Mouse (Mus musculus) G1E (cell line): ENCODE measurements around the gene Clec1b. TPM values are rescaled to one million over a fixed set of nuclear protein-coding genes. Genes with fewer than 3 reads are reported as not detected.

Source experiments
- ATAC-seq: 2 replicates; pipeline ENCODE4 v1.8.0; 2016; ENCODE audit warnings: mild to moderate bottlenecking; ENCODE audit not compliant: insufficient number of reproducible peaks, poor library complexity, low FRiP score, severe bottlenecking; ENCODE audit errors: extremely low read depth
- DNase-seq: peaks from one replicate; pipeline ENCODE4 v3.0.0; 2012; ENCODE audit warnings: low spot score
- H3K27me3 ChIP-seq: 2 replicates; pipeline ENCODE4 v1.6.1; 2012; ENCODE audit warnings: mild to moderate bottlenecking, low read length, inconsistent platforms; ENCODE audit not compliant: insufficient read depth
- H3K36me3 ChIP-seq: replicated peaks from 2 replicates; pipeline ENCODE3; 2012; ENCODE audit warnings: mild to moderate bottlenecking, inconsistent platforms
- H3K4me1 ChIP-seq: 2 replicates; pipeline ENCODE4 v1.6.1; 2012; ENCODE audit warnings: low read depth, low read length, inconsistent platforms, mixed read lengths; ENCODE audit not compliant: insufficient read depth
- H3K4me3 ChIP-seq: 2 replicates; pipeline ENCODE4 v1.5.1; 2012; ENCODE audit warnings: low read depth, mild to moderate bottlenecking, inconsistent platforms, low read length, moderate library complexity, mixed read lengths
- H3K9me3 ChIP-seq: replicated peaks from 2 replicates; pipeline ENCODE4 v1.6.1; 2012; ENCODE audit warnings: inconsistent platforms
- CTCF ChIP-seq: IDR thresholded peaks from 2 replicates; pipeline ENCODE4 v1.5.1; 2012; ENCODE audit warnings: low read depth, low read length, inconsistent platforms, mixed read lengths
- GATA1 ChIP-seq: IDR thresholded peaks from 2 replicates; pipeline ENCODE4 v1.6.1; 2012; ENCODE audit warnings: borderline replicate concordance, low read length, inconsistent platforms, mixed read lengths
- GATA2 ChIP-seq: IDR thresholded peaks from 2 replicates; pipeline ENCODE4 v1.6.1; 2012; ENCODE audit warnings: low read depth, low read length, inconsistent platforms, borderline replicate concordance
- POLR2AphosphoS5 ChIP-seq: IDR thresholded peaks from 2 replicates; pipeline ENCODE4 v1.6.1; 2012; ENCODE audit warnings: low read depth, low read length, inconsistent platforms; ENCODE audit not compliant: insufficient replicate concordance
- TAL1 ChIP-seq: conservative IDR thresholded peaks from 2 replicates; pipeline ENCODE4 v1.6.1; 2012; ENCODE audit warnings: low read depth, low read length, inconsistent platforms, mixed read lengths
- polyA plus RNA-seq: library from polyadenylated mRNA; stranded (reverse); fragments of >175 nt; gene quantifications from 2 replicates; pipeline ENCODE4 v1.2.3, GENCODE M21; 2012
- total RNA-seq, 2 experiments: library from RNA; stranded (forward) in 1 of 2; stranded (reverse) in 1 of 2; fragments of 200-1000 nt in 1 of 2; fragments of >200 nt in 1 of 2; fragmentation: Nextera tagmentation in 1 of 2; gene quantifications; 2 replicates each; pipeline ENCODE4 v1.2.3; 2014 to 2017

The Clec1b gene
- total and polyA plus RNA-seq, 3 experiments, result 0.22 TPM; not detected in 2

- ATAC-seq (no peak), DNase-seq (no peak)
- Histone ChIP-seq H3K4me3 (no peak overlapping the region), H3K36me3 (no peaks in the 10 kb centered on the region), H3K9me3 (no peaks in the 10 kb centered on the region), H3K27me3 (no peaks in the 10 kb centered on the region), H3K4me1 (no peaks in the 10 kb centered on the region)
- TF ChIP-seq TAL1 (no peak), CTCF (no peak), GATA2 (no peak), POLR2AphosphoS5 (no peak), GATA1 (no peak)
Measured at GRCm38 (mm10) chr6:129363942-129364341, 33.2 kb upstream of the Clec1b start.

DNA sequence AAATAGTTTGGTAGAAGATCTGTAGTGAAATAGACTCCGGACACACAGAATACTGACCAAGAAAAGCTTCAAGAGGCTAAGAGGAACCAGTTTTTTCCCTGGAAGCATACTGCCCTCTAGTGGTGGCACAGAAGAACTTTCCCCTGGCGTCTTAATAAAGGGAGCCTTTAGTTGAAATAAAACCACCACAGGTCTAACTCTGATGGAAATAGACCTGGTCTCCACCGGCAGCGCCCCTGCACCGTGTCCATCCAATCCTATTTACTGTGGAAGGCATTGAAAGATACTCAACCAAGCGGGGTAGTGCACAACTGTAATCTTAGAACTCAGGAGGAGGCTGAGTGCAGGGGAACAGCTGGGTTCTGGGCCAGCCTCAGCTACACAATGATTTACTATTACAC, 31.1 kb upstream of the Clec1b start:
- DNase-seq, result peak; percentile 7
- Histone ChIP-seq H3K4me1 (no peaks in the 10 kb centered on the region), H3K9me3 (no peaks in the 10 kb centered on the region), H3K36me3 (no peaks in the 10 kb centered on the region), H3K27me3 (no peaks in the 10 kb centered on the region), H3K4me3 (no peak overlapping the region)
- ATAC-seq, result peak; percentile 68
- peak; percentile 64 for TF ChIP-seq CTCF
- no peak for TF ChIP-seq GATA1

- DNase-seq (no peak), ATAC-seq (no peak)
- Histone ChIP-seq H3K27me3 (no peaks in the 10 kb centered on the region), H3K4me3 (no peak overlapping the region), H3K36me3 (no peaks in the 10 kb centered on the region), H3K4me1 (no peaks in the 10 kb centered on the region), H3K9me3 (no peaks in the 10 kb centered on the region)
- TF ChIP-seq POLR2AphosphoS5 (no peak), GATA2 (no peak), GATA1 (no peak), TAL1 (no peak), CTCF (no peak)
Measured at GRCm38 (mm10) chr6:129369374-129370132, 27.5 kb upstream of the Clec1b start.

DNA sequence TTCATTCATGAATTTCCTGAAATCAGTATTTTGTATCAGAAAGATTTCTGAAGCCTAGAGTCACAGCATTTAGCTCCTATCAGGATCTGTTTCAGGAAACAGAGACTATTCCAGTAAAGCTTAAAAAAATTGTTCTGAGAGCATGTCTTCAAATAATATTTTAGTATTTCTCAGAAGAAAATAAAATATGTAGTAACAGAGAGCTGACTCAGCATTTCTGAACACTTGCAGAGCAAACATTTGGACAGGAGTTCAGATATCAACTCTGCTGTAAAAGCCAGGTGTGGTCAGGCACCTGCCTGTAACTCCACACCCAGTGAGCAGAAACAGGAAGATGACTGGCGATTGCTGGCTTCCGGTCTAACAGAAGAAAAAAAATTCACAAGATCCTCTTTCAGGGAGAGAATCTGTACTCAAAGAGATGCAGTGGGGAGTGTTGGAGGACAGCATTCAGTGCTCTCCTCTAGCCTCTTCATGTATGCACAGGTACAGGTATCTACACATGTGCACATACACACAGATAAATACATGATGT, 22.1 kb upstream of the Clec1b start:
- no peak for DNase-seq
- TF ChIP-seq TAL1 (no peak), POLR2AphosphoS5 (no peak)
- Histone ChIP-seq H3K4me3 (no peak overlapping the region), H3K36me3 (no peaks in the 10 kb centered on the region), H3K4me1 (no peaks in the 10 kb centered on the region), H3K27me3 (no peaks in the 10 kb centered on the region), H3K9me3 (no peaks in the 10 kb centered on the region)
- ATAC-seq, result no peak

GRCm38 (mm10) chr6:129380454-129380853, 16.6 kb upstream of the Clec1b start:
- DNase-seq, result no peak

GRCm38 (mm10) chr6:129381736-129382135, 15.4 kb upstream of the Clec1b start:
- H3K36me3 ChIP-seq, result no peaks in the 10 kb centered on the region
- H3K9me3 ChIP-seq, result no peaks in the 10 kb centered on the region
- no peaks in the 10 kb centered on the region for H3K27me3 ChIP-seq
- TF ChIP-seq GATA2 (no peak), CTCF (no peak), GATA1 (no peak), TAL1 (no peak), POLR2AphosphoS5 (no peak)
- ATAC-seq (no peak), DNase-seq (no peak)
- H3K4me3 ChIP-seq, result no peak overlapping the region
- H3K4me1 ChIP-seq, result no peaks in the 10 kb centered on the region

More at GRCm38 (mm10) chr6:129380454-129380853, 16.6 kb upstream of the Clec1b start:
- TF ChIP-seq POLR2AphosphoS5 (no peak), GATA2 (no peak), TAL1 (no peak), GATA1 (no peak), CTCF (no peak)
- Histone ChIP-seq H3K27me3 (no peaks in the 10 kb centered on the region), H3K4me3 (no peak overlapping the region), H3K9me3 (no peaks in the 10 kb centered on the region), H3K4me1 (no peaks in the 10 kb centered on the region), H3K36me3 (no peaks in the 10 kb centered on the region)
- ATAC-seq, result no peak

- no peak for DNase-seq
- no peak for TF ChIP-seq GATA2
- no peak for TF ChIP-seq GATA1
- TF ChIP-seq CTCF, result no peak
- TF ChIP-seq TAL1, result no peak
- TF ChIP-seq POLR2AphosphoS5, result no peak
- Histone ChIP-seq H3K27me3 (no peaks in the 10 kb centered on the region), H3K36me3 (no peaks in the 10 kb centered on the region), H3K4me3 (no peak overlapping the region), H3K4me1 (no peaks in the 10 kb centered on the region), H3K9me3 (no peaks in the 10 kb centered on the region)
- no peak for ATAC-seq
Measured at GRCm38 (mm10) chr6:129383466-129383865, 13.6 kb upstream of the Clec1b start.
